Mouse (Mus musculus) cerebellum, adult 11-12 months (tissue): ENCODE measurements around the gene Nacc2.

Source experiments
- DNase-seq: peaks from one replicate; pipeline ENCODE4 v3.0.0; 2022

Nacc2 gene

DNA sequence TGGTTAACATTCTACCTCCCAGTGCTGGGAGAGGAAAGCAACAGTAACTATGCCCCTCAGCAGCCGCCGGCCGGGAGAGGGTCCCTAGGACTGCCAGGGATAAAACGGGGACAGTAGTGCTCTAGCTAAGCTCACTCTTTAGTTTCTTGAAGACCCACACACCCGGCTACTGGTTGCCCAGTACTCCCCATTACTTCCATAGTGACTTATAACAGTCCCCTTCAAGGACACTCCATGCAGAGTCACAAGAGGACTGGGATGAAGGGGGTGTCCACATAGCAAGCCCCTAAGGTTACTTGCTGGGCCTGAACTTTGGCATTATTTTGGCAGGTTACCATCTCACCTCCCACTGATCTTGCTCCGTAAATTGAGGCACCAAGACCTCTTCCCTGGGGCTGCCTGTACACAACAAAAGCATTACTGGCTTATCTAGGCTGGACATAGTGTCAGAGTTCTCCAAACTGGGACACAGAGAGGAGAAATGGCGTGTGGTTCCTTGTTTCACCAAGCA lies 16.1 kb upstream of the Nacc2 start:
- peak; percentile 60 for DNase-seq

GRCm38 (mm10) chr2:26138252-26139033 lies 15.4 kb upstream of the Nacc2 start:
- peak; percentile 72 for DNase-seq

GRCm38 (mm10) chr2:26134591-26134990 lies 11.6 kb upstream of the Nacc2 start:
- no peak for DNase-seq

GRCm38 (mm10) chr2:26132628-26133551 lies 9.9 kb upstream of the Nacc2 start:
- peak; percentile 87 for DNase-seq

DNA sequence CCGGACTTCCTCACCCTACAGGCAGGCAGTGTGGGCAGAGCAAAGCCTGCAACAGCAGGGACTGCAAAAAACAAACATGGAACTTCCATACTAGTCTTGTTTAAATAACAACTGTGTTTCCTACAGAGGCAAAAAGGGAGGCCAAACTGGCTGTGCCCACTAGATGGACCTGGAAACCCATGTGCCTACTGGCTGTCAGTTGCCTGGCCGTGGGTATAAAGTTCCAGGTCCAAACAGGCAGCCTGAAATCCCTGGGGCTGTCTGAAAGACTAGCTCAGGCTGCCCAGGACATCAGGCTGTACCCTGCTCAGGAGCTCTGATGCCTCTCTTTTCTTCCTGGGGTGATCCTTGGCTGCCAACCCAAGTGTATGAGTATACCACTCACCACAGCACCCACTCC lies 8.3 kb upstream of the Nacc2 start:
- DNase-seq: no peak

DNA sequence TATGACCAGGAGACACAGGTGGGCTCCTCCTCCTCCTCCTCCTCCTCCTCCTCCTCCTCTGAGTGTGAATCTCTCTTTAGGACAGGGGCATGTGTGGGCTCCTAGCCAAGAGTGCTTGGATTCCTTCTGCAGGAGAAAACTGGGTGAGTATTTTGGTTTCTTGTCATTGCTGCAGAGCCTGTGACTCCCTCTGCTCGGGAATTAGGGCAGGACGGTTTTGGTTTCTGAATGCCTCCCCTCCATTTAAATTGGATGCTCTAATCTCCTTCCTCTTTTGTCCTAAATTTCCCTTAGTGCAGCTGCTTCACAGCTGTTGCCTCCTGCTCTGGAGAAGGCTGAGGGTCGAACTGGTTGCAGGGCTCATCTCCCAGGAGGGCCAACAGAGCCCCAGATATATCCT lies 6.9 kb upstream of the Nacc2 start:
- DNase-seq: no peak

DNA sequence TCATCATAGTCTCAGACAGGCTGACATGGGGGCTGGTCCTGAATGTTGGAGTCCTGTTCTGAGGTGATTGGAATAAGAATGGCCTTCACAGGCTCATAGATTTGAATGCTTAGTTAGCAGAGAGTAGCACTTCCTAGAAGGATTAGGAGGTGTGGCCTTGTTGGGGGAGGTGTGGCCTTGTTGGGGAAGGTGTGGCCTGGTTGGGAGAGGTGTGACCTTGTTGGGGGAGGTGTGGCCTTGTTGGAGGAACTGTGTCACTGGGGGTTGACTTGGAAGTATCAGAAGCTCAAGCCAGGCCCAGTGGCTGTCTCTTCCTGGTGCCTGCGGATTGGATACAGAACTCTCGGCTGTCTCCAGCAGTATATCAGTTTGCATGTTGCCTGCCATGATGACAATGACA lies 6.3 kb upstream of the Nacc2 start:
- DNase-seq: no peak

GRCm38 (mm10) chr2:26122171-26123078 lies 595 bp downstream of the Nacc2 start:
- DNase-seq: peak; percentile 84

DNA sequence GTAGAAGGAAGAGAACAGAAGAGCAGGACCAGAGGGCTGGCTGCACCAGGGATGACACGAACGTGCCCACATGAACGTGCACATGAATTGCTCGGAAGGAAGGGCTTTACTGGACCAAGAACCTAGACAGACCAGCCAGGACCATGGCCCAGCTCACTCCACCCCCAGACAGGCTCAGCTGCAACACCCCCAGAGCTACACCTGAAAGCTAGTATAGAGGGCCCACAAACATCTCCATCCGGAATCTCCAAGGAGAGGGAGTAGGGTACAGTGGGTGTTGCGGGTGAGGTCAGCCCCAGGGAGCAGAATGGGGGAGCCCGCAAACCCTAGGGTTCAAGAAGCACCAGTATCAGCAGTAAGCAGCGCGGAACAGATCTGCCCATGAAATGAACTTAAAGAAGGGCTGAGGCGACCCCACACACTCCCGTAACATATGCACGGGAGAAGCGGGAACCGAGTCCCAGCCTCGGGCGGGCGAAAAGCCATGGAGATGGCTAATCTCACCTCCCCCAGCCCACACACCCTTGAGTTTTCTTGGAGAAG lies 1.4 kb downstream of the Nacc2 start:
- no peak for DNase-seq

- peak; percentile 40 for DNase-seq
Observed at GRCm38 (mm10) chr2:26119626-26120025, 3.4 kb downstream of the Nacc2 start.

GRCm38 (mm10) chr2:26119310-26119592 lies 3.8 kb downstream of the Nacc2 start:
- DNase-seq: no peak

GRCm38 (mm10) chr2:26118584-26119309 lies 4.3 kb downstream of the Nacc2 start:
- peak; percentile 69 for DNase-seq

GRCm38 (mm10) chr2:26117580-26117979 lies 5.4 kb downstream of the Nacc2 start:
- DNase-seq: no peak

- DNase-seq: peak; percentile 26
Observed at GRCm38 (mm10) chr2:26116550-26116949, 6.5 kb downstream of the Nacc2 start.

DNA sequence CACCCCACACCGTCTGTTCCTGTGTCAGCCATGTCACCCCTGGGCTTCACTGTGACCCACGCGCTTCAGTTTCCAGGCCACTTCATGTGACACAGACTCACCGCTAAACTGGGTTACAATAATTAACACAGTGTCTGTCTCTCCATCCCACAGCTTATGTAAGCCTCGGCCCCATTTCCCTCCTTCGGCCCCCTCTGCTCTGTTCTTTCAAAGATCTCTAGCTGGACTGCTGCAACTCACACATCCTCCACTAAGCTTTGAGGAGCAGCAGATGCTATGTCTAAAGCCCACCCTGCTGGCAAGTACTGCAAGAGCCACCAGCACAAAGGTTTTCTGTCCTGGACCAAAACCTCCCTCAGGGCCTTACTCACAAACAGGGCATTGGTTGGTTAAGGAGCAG lies 7.8 kb downstream of the Nacc2 start:
- DNase-seq: peak; percentile 24

GRCm38 (mm10) chr2:26108237-26108636 lies 14.8 kb downstream of the Nacc2 start:
- DNase-seq: peak; percentile 62

DNA sequence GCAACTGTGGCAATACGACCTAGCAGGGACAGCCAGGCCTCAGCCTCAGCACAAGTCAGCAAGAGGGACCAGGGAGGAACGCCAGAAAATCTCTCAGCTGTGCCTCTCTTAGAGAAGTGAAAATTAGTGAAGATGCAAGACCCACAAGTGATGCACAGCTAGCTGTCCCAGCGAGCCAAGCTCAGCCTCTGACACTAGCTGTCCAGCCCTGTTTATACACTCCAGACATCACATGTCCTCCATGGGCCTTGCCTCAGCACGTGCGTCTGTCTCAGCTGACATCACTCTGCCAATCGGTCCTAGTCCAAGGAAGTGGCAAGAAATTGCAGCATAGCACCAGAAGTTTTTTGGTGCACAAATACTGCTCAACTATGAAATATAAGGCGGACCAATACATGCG lies 16.0 kb downstream of the Nacc2 start:
- no peak for DNase-seq

DNA sequence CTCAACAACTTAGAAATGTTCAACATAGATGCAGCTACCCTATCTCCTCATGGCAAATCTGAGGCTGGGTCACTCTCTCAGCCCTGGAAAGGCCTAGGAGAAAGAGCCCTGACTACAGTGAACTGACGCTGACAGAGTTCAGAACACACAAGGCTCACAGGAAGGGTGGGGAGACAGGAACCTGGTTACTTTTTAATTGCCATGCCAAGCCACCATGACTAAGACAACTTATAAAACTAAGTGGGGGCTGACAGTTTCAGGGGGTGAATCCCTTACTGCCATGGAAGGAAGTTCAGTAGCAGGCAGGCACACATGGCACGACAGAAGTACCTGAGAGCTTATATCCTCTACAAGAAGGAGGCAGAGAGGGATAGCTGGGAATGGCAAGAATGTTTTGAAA lies 16.8 kb downstream of the Nacc2 start:
- no peak for DNase-seq

GRCm38 (mm10) chr2:26100296-26100695 lies 22.7 kb downstream of the Nacc2 start:
- no peak for DNase-seq

GRCm38 (mm10) chr2:26099851-26100250 lies 23.2 kb downstream of the Nacc2 start:
- DNase-seq: no peak

GRCm38 (mm10) chr2:26099260-26099659 lies 23.8 kb downstream of the Nacc2 start:
- DNase-seq: no peak

DNA sequence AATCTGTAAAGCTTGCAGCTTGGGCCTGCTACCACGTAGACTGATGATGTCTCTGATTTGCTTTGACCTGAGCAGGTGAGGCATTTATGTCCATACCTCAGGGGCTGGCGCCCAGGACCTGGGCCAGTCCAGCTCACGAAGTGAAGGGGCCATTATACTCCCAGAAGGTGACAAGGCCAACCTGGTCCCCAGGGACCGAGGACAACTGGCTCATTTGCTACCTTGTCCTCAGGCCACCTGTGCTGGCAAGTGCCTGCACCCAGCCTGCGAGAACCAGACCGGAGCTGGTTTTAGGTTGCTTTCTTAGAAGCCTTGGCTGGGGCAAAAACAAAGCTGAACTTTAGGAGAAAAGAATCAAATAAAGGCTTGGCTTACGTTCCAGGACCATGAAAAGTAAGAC lies 29.1 kb downstream of the Nacc2 start:
- no peak for DNase-seq
